Mouse (Mus musculus): Measurements from ENCODE around the gene Aldh16a1.

GRCm38 (mm10) chr7:45097479-45097878 is 56.9 kb downstream of the Aldh16a1 start:
- no peak for TF ChIP-seq CTCF (IDR thresholded peaks at IDR 0.05; ENCODE audit: borderline replicate concordance, control insufficient read depth, extremely low read depth, insufficient read depth, low read length, poor library complexity)
- no peak for TF ChIP-seq POLR2A (IDR thresholded peaks at IDR 0.05; ENCODE audit: control insufficient read depth, extremely low read depth, insufficient read depth, low read length, poor library complexity)
